Mouse (Mus musculus): ENCODE measurements around the gene Gpr180.

Gene Gpr180

GRCm38 (mm10) chr14:118194219-118194914, 57.4 kb downstream of the Gpr180 start:
- in situ Hi-C loops (cut with MboI; ENCODE audit: unreplicated experiment in 2 of 2): no loop called here

DNA sequence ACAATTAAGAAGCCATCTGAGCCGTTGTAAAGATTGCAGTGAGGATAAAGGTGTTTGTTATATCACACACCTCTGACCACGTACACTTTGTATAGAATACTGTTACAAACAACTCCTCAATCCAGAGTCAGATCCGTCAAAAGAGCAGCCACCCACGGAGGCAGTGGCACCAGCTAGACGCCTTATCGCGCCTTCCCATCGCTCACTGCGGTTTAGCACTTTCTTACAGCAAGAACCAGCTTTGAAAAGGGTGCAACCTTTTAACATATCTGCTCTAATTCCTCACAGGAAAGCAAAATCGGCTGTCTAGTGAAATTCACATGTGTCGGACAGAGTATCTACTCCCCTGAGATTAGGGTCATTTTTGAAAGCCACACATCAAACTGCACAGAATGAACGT, 60.1 kb downstream of the Gpr180 start:
- in situ Hi-C loops (cut with MboI; ENCODE audit: unreplicated experiment in 2 of 2): no loop called here

DNA sequence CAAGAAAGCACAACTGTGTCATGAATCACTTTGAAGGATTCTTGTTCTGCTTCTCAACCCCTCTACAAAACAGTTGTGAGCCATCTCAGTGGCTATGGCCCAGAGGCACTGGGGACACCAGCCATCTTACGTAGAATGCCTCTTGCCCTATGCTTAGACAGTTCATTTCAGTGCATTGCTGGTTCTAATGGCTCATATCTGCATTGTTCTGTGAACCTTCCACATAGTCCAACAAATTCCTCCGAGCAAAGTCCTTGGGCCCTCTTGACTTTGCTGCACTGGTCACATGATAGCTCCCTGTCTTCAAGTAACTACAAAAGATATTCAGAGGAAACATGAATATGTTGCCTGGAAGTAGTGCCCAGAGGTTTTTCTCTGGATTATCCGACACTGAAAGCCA, 63.8 kb downstream of the Gpr180 start:
- in situ Hi-C loops (cut with MboI; ENCODE audit: unreplicated experiment in 2 of 2): loop anchor here in 1 of 2 experiments (25.0 kb wide), 2 partner anchors 562 to 837 kb away; no protein-coding TSS in a partner anchor

GRCm38 (mm10) chr14:118202006-118202405, 65.0 kb downstream of the Gpr180 start:
- in situ Hi-C loops (cut with MboI; ENCODE audit: unreplicated experiment in 2 of 2): loop anchor here in 1 of 2 experiments (25.0 kb wide), 2 partner anchors 560 to 835 kb away; no protein-coding TSS in a partner anchor

DNA sequence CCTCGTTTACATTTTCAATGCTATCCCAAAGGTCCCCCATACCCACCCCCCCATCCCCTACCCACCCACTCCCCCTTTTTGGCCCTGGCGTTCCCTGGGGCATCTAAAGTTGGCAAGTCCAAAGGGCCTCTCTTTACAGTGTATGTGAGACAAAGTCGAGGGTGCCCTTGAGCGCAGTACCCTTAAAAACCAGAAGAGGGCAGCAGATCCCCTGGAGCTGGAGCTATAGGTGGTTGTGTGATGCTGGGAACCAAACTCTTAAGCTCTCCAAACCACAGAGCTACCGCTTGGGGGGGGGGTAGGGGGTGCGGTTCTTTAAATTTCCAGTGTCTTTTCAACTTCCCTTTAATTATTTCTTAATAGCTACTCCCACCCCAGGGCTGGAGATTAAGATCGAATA, 66.1 kb downstream of the Gpr180 start:
- in situ Hi-C loops (cut with MboI; ENCODE audit: unreplicated experiment in 2 of 2): loop anchor here in 1 of 2 experiments (25.0 kb wide), 2 partner anchors 559 to 834 kb away; no protein-coding TSS in a partner anchor

GRCm38 (mm10) chr14:118207347-118207746, 70.4 kb downstream of the Gpr180 start:
- in situ Hi-C loops (cut with MboI; ENCODE audit: unreplicated experiment in 2 of 2): loop anchor here in 1 of 2 experiments (25.0 kb wide), 2 partner anchors 555 to 830 kb away; no protein-coding TSS in a partner anchor

DNA sequence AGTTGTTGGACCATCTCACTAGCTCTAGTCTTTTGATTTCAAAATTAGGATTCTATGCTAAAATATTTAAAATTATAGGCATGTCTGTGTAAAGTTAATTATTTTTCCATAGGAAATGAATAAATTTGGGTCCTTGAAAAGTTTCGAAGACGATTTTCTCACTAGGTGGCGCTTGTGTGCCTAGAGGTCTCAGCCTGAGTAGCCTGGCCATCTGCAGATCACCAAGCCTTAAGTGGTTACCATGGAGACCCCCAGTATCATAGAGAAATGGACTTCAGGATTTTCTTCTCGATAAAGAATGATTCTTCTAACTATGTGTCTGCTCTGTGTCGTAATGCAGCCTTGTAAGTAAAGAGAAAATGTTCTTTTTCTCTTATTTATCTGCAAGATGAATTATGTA, 72.7 kb downstream of the Gpr180 start:
- in situ Hi-C loops (cut with MboI; ENCODE audit: unreplicated experiment in 2 of 2): loop anchor here in 1 of 2 experiments (10.0 to 25.0 kb wide), 3 partner anchors 553 to 828 kb away; no protein-coding TSS in a partner anchor

- in situ Hi-C loops (cut with MboI; ENCODE audit: unreplicated experiment in 2 of 2): loop anchor here in 1 of 2 experiments (10.0 to 25.0 kb wide), 3 partner anchors 550 to 825 kb away; no protein-coding TSS in a partner anchor
These were observed 75.3 kb downstream of the Gpr180 start for GRCm38 (mm10) chr14:118212188-118212804.
